Mouse (Mus musculus) adrenal gland, postnatal 10 days (tissue): ENCODE data around the gene Arhgef28. TPM values are rescaled to one million over a fixed set of nuclear protein-coding genes. Genes with fewer than 3 reads are reported as not detected.
A peak's percentile ranks its signal among the peaks of the same experiment; 100 is the strongest.

Source experiments
- DNase-seq: peaks from one replicate; pipeline ENCODE4 v3.0.0; 2021; ENCODE audit warnings: mixed read lengths
- total RNA-seq, 2 experiments: library from RNA; stranded (reverse); gene quantifications; 2 replicates each; pipeline ENCODE4 v1.2.3; 2021

The Arhgef28 gene
- total RNA-seq, 2 experiments from 2014 or later, result 23.7 to 30.8 TPM

GRCm38 (mm10) chr13:98183157-98183878 lies 22.9 kb downstream of the Arhgef28 start:
- DNase-seq, result peak; percentile 59

GRCm38 (mm10) chr13:98182330-98182729 lies 23.9 kb downstream of the Arhgef28 start:
- no peak for DNase-seq

- DNase-seq, result peak; percentile 51
Observed at GRCm38 (mm10) chr13:98180636-98181035, 25.6 kb downstream of the Arhgef28 start.

- no peak for DNase-seq
Observed at GRCm38 (mm10) chr13:98175323-98176007, 30.8 kb downstream of the Arhgef28 start.

GRCm38 (mm10) chr13:98173008-98173407 lies 33.2 kb downstream of the Arhgef28 start:
- no peak for DNase-seq

GRCm38 (mm10) chr13:98172365-98172764 lies 33.9 kb downstream of the Arhgef28 start:
- no peak for DNase-seq

GRCm38 (mm10) chr13:98171706-98172105 lies 34.5 kb downstream of the Arhgef28 start:
- DNase-seq, result no peak

- DNase-seq, result no peak
Observed at GRCm38 (mm10) chr13:98171257-98171656, 35.0 kb downstream of the Arhgef28 start.

GRCm38 (mm10) chr13:98164878-98165277 lies 41.4 kb downstream of the Arhgef28 start:
- DNase-seq, result no peak

- DNase-seq, result no peak
Observed at GRCm38 (mm10) chr13:98161496-98161895, 44.7 kb downstream of the Arhgef28 start.

- DNase-seq, result no peak
Observed at GRCm38 (mm10) chr13:98156656-98157055, 49.6 kb downstream of the Arhgef28 start.

- DNase-seq, result no peak
Observed at GRCm38 (mm10) chr13:98152759-98153158, 53.5 kb downstream of the Arhgef28 start.

- DNase-seq, result no peak
Observed at GRCm38 (mm10) chr13:98147532-98147931, 58.7 kb downstream of the Arhgef28 start.

- no peak for DNase-seq
Observed at GRCm38 (mm10) chr13:98146573-98147160, 59.6 kb downstream of the Arhgef28 start.

- DNase-seq, result no peak
Observed at GRCm38 (mm10) chr13:98145310-98145709, 60.9 kb downstream of the Arhgef28 start.

- DNase-seq, result no peak
Observed at GRCm38 (mm10) chr13:98143000-98143399, 63.2 kb downstream of the Arhgef28 start.

- DNase-seq, result no peak
Observed at GRCm38 (mm10) chr13:98140626-98141025, 65.6 kb downstream of the Arhgef28 start.

- DNase-seq, result no peak
Observed at GRCm38 (mm10) chr13:98138786-98139185, 67.5 kb downstream of the Arhgef28 start.

- no peak for DNase-seq
Observed at GRCm38 (mm10) chr13:98135890-98136555, 70.2 kb downstream of the Arhgef28 start.

- no peak for DNase-seq
Observed at GRCm38 (mm10) chr13:98132951-98133350, 73.3 kb downstream of the Arhgef28 start.

GRCm38 (mm10) chr13:98132264-98132663 lies 74.0 kb downstream of the Arhgef28 start:
- no peak for DNase-seq

GRCm38 (mm10) chr13:98125666-98126065 lies 80.6 kb downstream of the Arhgef28 start:
- no peak for DNase-seq
